ENCODE assay signal across 8 mouse cellular contexts in the genomic region with DNA sequence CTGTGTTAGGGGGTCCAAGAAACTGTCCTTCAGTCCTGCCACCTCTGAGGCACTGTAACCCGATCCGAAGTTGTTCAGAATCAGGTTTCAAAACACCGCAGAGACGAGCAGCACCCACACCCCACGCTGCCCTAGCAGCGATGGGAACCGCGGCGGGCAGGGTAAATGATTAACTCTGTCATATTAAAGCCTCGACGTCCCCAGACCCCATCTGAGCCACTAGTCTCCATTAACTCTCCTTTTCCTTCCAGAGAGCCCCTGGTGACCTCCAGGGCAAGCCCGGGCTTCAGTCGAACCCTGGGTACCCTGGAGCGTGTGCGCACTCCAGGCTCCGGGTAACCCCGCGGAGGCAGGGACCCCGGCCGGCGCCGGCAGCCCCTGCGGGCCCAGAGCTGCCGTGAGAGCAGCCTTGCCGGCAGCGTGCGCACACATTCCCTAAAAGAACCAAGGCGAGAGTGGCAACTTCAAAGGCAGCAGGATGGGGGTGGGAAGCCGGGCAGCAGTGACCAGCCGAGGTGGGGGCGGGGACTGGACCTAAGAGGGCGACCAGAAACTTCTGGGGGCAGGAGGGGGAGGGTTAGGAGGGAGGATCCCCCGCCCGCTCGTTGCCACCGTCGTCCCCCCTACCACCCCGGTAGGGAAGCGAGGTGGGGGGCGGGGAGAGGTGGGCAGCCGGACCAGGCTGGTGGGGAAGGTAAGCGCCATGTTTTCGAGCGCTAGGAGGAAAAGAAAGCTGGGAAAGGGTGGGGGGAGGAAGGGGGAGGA. TPM values are rescaled to one million over a fixed set of nuclear protein-coding genes. Genes with fewer than 3 reads are reported as not detected.
DNase-seq lines count a peak whose midpoint lies in the region; ATAC-seq and TF ChIP-seq lines count a peak whose summit lies in the region.

No protein-coding gene starts in this region.

- H3K4me3 ChIP-seq in thymus, adult 2 months (ENCODE audit: control insufficient read depth, insufficient read depth, low read length) = peak overlapping the region; percentile 27
- H3K4me3 ChIP-seq in intestine, postnatal 0 days (ENCODE audit: low read depth, low read length) = peak overlapping the region; percentile 60
- peak overlapping the region; percentile 71 for H3K4me3 ChIP-seq in lung, embryonic 14.5 days (ENCODE audit: low read depth, low read length)
- H3K4me3 ChIP-seq in olfactory bulb, adult 2 months (ENCODE audit: insufficient read depth, low read depth, low read length) = peak overlapping the region; percentile 55

- H3K9me3 ChIP-seq in intestine, postnatal 0 days (ENCODE audit: control insufficient read depth) = no peaks in the 10 kb centered on the region
- H3K9me3 ChIP-seq in lung, embryonic 14.5 days (ENCODE audit: low read depth, low read length) = no peaks in the 10 kb centered on the region

- TF ChIP-seq POLR2A in thymus, adult 2 months (IDR thresholded peaks at IDR 0.05; ENCODE audit: control insufficient read depth, extremely low read depth, insufficient read depth, low read length, poor library complexity) = no peak
- no peak for TF ChIP-seq POLR2A in olfactory bulb, adult 2 months (IDR thresholded peaks at IDR 0.05; ENCODE audit: insufficient read depth, low read depth, low read length)

- DNase-seq in thymus, adult 2 months = no peak
- no peak for DNase-seq in thymus, adult 18-20 months
- peak; percentile 41 for DNase-seq in cerebellum, adult 9-11 months
- DNase-seq in gastrocnemius, postnatal 10 days = peak; percentile 58
- peak; percentile 64 for DNase-seq in lung, embryonic 14.5 days

- H3K27ac ChIP-seq in thymus, adult 2 months (ENCODE audit: control insufficient read depth, insufficient read depth, low read length) = no peak overlapping the region
- no peak overlapping the region for H3K27ac ChIP-seq in intestine, postnatal 0 days (ENCODE audit: low read depth, low read length)
- peak overlapping the region; percentile 90 for H3K27ac ChIP-seq in lung, embryonic 14.5 days (ENCODE audit: low read depth)
- H3K27ac ChIP-seq in olfactory bulb, adult 2 months (ENCODE audit: insufficient read depth, low read depth, low read length) = no peak overlapping the region

- peak; percentile 9; the same call in 1 of the 2 replicates for ATAC-seq in intestine, postnatal 0 days
- ATAC-seq in lung, embryonic 14.5 days (ENCODE audit: insufficient read depth) = peak; percentile 55
- no peak for ATAC-seq in monocyte, adult 5-6 weeks (replicated peaks; ENCODE audit: insufficient number of reproducible peaks, low FRiP score, low TSS enrichment, poor library complexity, severe bottlenecking)

- peak overlapping the region; percentile 100 for H3K4me2 ChIP-seq in intestine, postnatal 0 days (replicated peaks; ENCODE audit: low read depth)
- peak overlapping the region; percentile 97 for H3K4me2 ChIP-seq in lung, embryonic 14.5 days

- TF ChIP-seq CTCF in thymus, adult 2 months (IDR thresholded peaks at IDR 0.05; ENCODE audit: borderline replicate concordance, control insufficient read depth, extremely low read depth, insufficient read depth, low read length, poor library complexity) = no peak
- no peak for TF ChIP-seq CTCF in intestine, postnatal 0 days (IDR thresholded peaks at IDR 0.05; ENCODE audit: low read depth)
- no peak for TF ChIP-seq CTCF in lung, embryonic 14.5 days (IDR thresholded peaks at IDR 0.05; ENCODE audit: low read depth)
- no peak for TF ChIP-seq CTCF in olfactory bulb, adult 2 months (IDR thresholded peaks at IDR 0.05; ENCODE audit: insufficient read depth, low read depth, low read length)

- peak overlapping the region; percentile 44 for H3K9ac ChIP-seq in intestine, postnatal 0 days (ENCODE audit: low read depth, low read length)
- peak overlapping the region; percentile 76 for H3K9ac ChIP-seq in lung, embryonic 14.5 days

- H3K27me3 ChIP-seq in thymus, adult 2 months (ENCODE audit: control insufficient read depth, insufficient read depth, low read length) = peaks cover 25% of the 10 kb centered on the region
- peaks cover 48% of the 10 kb centered on the region for H3K27me3 ChIP-seq in intestine, postnatal 0 days (replicated peaks; ENCODE audit: control insufficient read depth, insufficient read depth, low read length)
- no peaks in the 10 kb centered on the region for H3K27me3 ChIP-seq in lung, embryonic 14.5 days (ENCODE audit: insufficient read depth, low read length)

- 3% methylated on average over 43 of the region's 44 CpGs for WGBS in thymus, adult 2 months
- under 1% methylated on average over 43 of the region's 44 CpGs for WGBS in intestine, postnatal 0 days
- under 1% methylated on average over 44 of the region's 44 CpGs for WGBS in lung, embryonic 14.5 days
- under 1% methylated on average over 43 of the region's 44 CpGs for WGBS in olfactory bulb, adult 2 months

- peaks cover 8% of the 10 kb centered on the region for H3K4me1 ChIP-seq in thymus, adult 2 months (replicated peaks; ENCODE audit: control insufficient read depth, insufficient read depth, low read length)
- H3K4me1 ChIP-seq in intestine, postnatal 0 days (replicated peaks; ENCODE audit: control insufficient read depth, insufficient read depth, low read length) = no peaks in the 10 kb centered on the region
- peaks cover 12% of the 10 kb centered on the region for H3K4me1 ChIP-seq in lung, embryonic 14.5 days (ENCODE audit: insufficient read depth)
- H3K4me1 ChIP-seq in olfactory bulb, adult 2 months (ENCODE audit: control insufficient read depth, insufficient read depth, low read length) = peaks cover 21% of the 10 kb centered on the region; the same call in 1 of the 2 replicates

- H3K36me3 ChIP-seq in thymus, adult 2 months (ENCODE audit: control insufficient read depth, insufficient read depth, low read length) = no peaks in the 10 kb centered on the region
- no peaks in the 10 kb centered on the region for H3K36me3 ChIP-seq in intestine, postnatal 0 days (ENCODE audit: control insufficient read depth, insufficient read depth)
- 0 out of 2 replicates have a peak, but pooled peaks cover 5% of the 10 kb centered on the region for H3K36me3 ChIP-seq in lung, embryonic 14.5 days (ENCODE audit: insufficient read depth)

RNA-seq across cellular contexts. Expression of a gene that starts 1.5 kb away (rescaled TPM):
- 1.1 and 1.4 TPM in 2 replicates for polyA plus RNA-seq in thymus, adult 2 months (2012; rRNA removed)
- 10 to 100 TPM in 1 of 2 experiments, 1 to 10 TPM in 1; 8.6 to 11.3 TPM for total RNA-seq in gastrocnemius, postnatal 10 days (2021)
- 0.03 and 0.05 TPM in 2 replicates for polyA plus RNA-seq in intestine, postnatal 0 days (2015; fragmentation: Nextera tagmentation; extraction: Ambion mirVana)
- polyA plus RNA-seq in lung, embryonic 14.5 days (2014; fragmentation: Nextera tagmentation; extraction: Ambion mirVana) = 3.4 and 3.8 TPM in 2 replicates
- not detected in 2 replicates for polyA plus RNA-seq in olfactory bulb, adult 2 months (2012; ENCODE audit: insufficient read depth, insufficient read length, low replicate concordance, missing spikeins)
- not detected in 3 replicates for total RNA-seq in monocyte, adult 5-6 weeks (2017)

RNA-seq across cellular contexts. Expression of a gene that starts 11.8 kb away (rescaled TPM):
- 6.4 and 8.7 TPM in 2 replicates for polyA plus RNA-seq in thymus, adult 2 months (2012; rRNA removed)
- total RNA-seq in gastrocnemius, postnatal 10 days (2021) = 10 to 100 TPM; 24.0 to 29.2 TPM
- 14.8 and 15.2 TPM in 2 replicates for polyA plus RNA-seq in intestine, postnatal 0 days (2015; fragmentation: Nextera tagmentation; extraction: Ambion mirVana)
- 36.2 and 37.3 TPM in 2 replicates for polyA plus RNA-seq in lung, embryonic 14.5 days (2014; fragmentation: Nextera tagmentation; extraction: Ambion mirVana)
- not detected in 2 replicates for polyA plus RNA-seq in olfactory bulb, adult 2 months (2012; ENCODE audit: insufficient read depth, insufficient read length, low replicate concordance, missing spikeins)
- 13.7 to 16.9 TPM (median 14.6 TPM) in 3 replicates for total RNA-seq in monocyte, adult 5-6 weeks (2017)

RNA-seq across cellular contexts. Expression of a gene that starts 58.1 kb away (rescaled TPM):
- 11.9 and 13.9 TPM in 2 replicates for polyA plus RNA-seq in thymus, adult 2 months (2012; rRNA removed)
- total RNA-seq in gastrocnemius, postnatal 10 days (2021) = 10 to 100 TPM; 38.1 to 44.1 TPM
- not detected in 2 replicates for polyA plus RNA-seq in intestine, postnatal 0 days (2015; fragmentation: Nextera tagmentation; extraction: Ambion mirVana)
- polyA plus RNA-seq in lung, embryonic 14.5 days (2014; fragmentation: Nextera tagmentation; extraction: Ambion mirVana) = 0.45 and 0.53 TPM in 2 replicates
- polyA plus RNA-seq in olfactory bulb, adult 2 months (2012; ENCODE audit: insufficient read depth, insufficient read length, low replicate concordance, missing spikeins) = not detected in 2 replicates
- 0.11 TPM in 1 of 3 replicates, not detected in the others for total RNA-seq in monocyte, adult 5-6 weeks (2017)

Comparison
In these comparisons a context has a peak if more than half of its experiments do, and no peak if none do; other contexts are left out.
1. DNase-seq: peak in cerebellum, adult 9-11 months (single experiment), gastrocnemius, postnatal 10 days (single experiment) and lung, embryonic 14.5 days (single experiment); none in thymus, adult 2 months (single experiment) and thymus, adult 18-20 months (0 of 2).
2. Peak in every context shown above with its lines, with median percentiles within 50 percentile points of each other: H3K4me3 ChIP-seq.